Mouse (Mus musculus): ENCODE results near the gene Gja3.

Gja3 gene

DNA sequence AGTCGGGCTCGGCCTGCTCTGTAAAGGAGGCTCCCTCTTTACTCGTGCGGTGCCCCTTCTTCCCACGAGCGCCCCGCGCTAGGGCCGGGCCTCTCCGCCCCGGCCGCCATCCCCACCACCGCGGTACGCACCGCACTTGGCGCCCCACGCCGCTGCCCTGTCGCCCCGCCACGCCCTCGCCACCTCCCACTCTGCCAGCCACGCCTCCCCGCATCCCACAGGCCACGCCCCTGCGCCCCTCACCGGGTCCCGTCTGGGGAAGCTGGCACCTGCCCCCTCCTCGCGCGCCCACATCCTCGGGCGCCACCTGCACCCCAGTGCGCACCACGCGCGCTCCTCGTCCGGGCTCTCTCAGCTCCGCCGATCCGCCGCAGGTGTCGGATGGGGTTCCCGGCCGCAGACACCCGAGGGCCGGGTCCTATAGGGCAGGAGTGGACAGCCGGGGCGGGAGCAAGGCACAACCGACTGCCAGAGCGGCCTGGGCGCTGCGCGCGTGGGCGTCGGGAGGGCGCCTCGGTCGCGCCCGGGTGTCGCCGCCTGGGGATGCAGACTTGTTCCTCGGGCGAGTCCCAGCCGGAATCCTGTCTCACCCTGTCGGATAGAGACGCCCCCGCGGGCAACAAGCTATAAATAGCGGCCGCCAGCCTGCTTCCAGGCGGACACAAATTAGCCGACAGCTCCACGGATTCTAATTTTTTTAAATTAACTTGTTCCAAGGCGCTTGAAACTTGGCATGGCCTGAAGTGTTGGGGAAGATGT, at the start of gene Gja3:
Gene Gja3, minus strand, starts transcription at position 538 of the 759 bp plus-strand sequence.
- peak; percentile 60 for DNase-seq (ENCODE audit: low read depth, low spot score)

DNA sequence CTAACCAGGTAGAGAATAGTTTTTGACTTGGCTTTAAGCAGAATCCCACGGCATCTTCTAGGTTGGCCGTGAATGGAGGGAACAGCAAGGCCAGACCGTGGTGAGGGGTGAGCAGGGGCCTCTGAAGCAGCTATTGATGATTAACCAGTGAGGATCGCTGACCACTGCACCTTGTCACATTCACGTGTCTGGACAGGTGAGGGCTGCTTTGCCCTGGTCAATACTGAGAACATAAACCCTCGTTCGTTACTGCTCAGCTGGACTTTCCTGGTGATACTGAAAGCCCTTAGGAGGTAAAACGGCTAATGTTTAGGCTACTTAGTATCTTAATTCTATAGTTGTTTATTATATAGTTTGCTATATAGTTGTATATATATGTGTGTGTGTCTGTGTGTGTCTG, 49.2 kb upstream of the Gja3 start:
- no peak for DNase-seq (ENCODE audit: low read depth, low spot score)

- DNase-seq (ENCODE audit: low read depth, low spot score), result no peak
Observed at GRCm38 (mm10) chr14:57105721-57106120, 47.8 kb upstream of the Gja3 start.

- no peak for DNase-seq (ENCODE audit: low read depth, low spot score)
Observed at GRCm38 (mm10) chr14:57105111-57105510, 47.2 kb upstream of the Gja3 start.

DNA sequence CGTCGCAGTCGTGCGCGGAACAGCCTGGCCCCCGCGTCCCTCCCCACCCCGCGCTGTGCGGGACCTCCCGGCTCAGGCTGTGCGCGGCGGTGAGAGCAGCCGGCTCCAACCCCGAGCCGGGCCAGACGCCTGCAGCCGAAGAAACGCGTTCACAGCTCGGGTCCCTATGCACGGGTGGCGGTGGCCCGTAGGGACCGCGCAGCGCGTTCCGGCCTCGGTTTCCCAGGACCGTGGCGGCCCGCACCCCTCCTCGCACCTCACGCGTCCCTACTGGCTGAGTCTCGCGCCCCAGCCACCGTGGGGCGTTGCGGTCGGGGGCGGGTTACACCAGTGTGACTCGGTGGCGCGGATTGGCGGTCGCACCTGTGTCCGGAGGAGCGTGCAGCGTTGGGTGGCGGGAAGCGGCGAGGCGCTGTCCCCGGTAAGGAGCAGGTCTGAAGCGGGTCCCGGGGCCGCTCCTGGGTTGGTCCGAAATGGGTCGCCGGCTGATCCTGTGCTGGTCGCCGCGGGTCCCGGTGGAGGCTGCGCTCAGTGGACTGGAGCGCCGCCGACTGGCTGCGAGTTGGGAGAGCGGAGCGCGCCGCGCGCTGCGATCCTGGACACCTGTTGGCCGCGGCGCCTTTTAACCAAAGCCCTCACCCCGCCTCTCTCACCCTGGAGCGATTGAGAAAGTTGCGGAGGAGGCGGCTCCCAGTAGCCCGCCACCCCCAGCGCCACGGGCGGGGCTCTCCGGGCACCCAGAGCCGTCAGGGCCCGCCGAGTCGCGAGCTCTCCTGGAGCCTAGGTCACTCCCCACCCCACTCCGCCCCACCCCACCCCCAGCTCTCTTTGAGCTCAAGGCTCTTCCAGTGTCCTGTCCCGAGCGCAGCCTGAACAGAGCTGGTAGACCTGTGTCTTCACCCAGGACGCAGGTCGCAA, 46.5 kb upstream of the Gja3 start, which contains the start of gene Gjb2:
Gene Gjb2, minus strand, starts transcription at position 597 of the 918 bp plus-strand sequence.
- peak; percentile 60 for DNase-seq (ENCODE audit: low read depth, low spot score)

DNA sequence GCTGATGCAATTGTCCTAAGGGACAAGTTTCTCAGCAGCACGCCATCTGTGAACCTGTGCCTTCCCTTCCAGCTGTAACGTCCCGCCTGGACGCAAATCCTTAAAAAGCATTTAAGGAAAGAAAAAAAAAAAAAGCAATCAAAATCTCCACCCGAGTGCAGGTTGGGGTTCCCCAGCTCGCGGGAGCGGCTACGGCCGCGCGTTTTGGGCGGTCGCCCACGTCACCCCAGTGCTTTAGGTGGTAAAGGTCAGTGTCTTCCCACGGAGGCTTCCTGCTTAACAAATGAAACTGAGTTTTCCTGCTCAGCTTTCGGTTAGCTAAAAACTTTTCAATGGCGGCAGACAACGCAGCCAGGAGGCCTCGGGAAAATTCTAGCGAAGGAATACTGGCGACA, 45.8 kb upstream of the Gja3 start:
- peak; percentile 14 for DNase-seq (ENCODE audit: low read depth, low spot score)

DNA sequence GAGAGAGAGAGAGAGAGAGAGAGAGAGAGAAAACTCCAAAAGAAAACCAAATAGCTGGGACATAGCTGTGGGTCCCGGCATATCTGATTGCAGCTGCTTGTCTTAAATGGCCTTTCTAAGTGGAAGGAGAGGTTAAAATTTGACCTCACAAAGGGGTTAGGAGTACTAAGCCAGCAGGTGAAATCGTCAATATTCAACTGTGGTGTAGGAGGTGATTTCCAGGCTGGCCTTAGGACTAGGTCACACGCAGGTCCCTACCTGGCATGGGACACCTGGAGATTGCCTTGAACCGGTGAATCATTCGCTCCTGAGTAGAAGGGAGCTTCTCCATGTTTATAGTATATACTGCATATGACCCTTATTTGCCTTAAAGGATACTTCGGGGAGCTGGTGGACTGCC, 45.2 kb upstream of the Gja3 start:
- DNase-seq (ENCODE audit: low read depth, low spot score), result no peak

- no peak for DNase-seq (ENCODE audit: low read depth, low spot score)
Observed at GRCm38 (mm10) chr14:57101623-57102022, 43.7 kb upstream of the Gja3 start.

GRCm38 (mm10) chr14:57095855-57096254, 38.0 kb upstream of the Gja3 start:
- DNase-seq (ENCODE audit: low read depth, low spot score), result no peak

DNA sequence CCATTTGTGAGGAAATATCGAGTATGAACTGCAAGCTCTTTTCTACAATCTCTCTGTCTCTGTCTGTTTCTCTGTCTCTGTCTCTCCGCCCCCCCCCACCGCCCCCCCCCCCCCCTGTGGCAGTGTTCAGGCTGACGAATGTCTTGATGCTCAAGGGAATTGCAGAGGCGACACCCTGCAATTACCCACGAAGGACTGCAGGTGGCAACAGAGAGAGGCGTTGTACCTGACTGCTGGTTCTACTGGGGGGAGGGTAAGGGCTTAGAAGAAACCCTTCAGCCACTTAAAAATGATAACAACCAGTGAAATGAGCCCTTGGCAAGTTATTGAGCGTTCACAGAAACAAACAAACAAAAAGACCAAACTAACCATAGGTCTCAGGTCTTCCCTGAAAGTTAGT, 35.1 kb upstream of the Gja3 start:
- DNase-seq (ENCODE audit: low read depth, low spot score), result peak; percentile 83

DNA sequence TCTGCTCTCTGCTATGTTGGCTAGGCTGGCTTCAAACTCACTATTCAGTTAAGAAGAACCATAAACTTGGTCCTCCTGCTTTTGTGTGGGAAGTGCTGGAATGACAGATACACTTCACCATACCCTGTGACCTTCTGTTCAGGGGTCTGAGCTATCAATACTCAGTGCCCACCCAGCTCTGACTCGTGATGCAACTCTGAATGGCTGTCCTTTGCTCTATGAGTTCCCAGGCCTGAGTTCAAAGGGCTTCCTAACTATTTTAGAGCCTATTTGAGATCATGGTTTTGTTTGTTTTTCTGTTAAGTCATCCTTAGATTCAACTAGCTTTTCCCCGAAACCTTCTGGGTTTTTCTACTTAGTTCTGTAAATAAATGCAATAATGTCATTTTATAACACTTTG, 32.1 kb upstream of the Gja3 start:
- DNase-seq (ENCODE audit: low read depth, low spot score), result no peak

DNA sequence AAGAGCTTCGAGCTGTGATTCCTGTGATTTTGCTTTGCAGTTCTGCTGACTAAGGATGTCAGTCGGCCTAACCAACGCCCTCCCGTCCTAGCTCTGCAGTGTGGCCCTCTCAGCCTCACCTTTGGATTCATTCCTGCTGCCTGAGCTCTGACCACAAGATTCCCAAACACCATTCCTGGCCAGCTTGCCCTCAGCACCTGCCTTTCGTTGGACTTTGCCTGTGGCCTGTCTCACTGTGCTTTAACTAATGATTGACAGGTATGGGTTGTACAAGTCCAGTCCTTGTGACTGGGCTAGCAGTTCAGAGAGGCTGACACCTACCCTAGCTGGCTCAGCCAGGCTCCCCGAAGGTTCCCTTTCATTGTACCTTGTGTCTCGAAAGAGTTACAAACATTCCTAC, 31.2 kb upstream of the Gja3 start:
- DNase-seq (ENCODE audit: low read depth, low spot score), result no peak

- no peak for DNase-seq (ENCODE audit: low read depth, low spot score)
Observed at GRCm38 (mm10) chr14:57084180-57084668, 26.3 kb upstream of the Gja3 start.

DNA sequence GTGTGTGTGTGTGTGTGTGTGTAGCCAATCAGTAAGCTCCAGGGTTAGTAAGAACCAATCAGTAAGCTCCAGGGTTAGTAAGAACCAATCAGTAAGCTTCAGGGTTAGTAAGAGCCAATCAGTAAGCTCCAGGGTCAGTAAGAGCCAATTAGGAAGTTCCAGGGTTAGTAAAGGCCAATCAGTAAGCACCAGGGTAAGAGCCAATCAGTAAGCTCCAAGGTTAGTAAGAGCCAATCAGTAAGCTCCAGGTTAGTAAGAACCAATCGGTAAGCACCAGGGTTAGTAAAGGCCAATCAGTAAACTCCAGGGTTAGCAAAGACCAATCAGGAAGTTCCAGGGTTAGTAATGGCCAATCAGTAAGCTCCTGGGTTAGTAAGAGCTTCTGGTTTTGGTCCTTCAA, 25.0 kb upstream of the Gja3 start:
- DNase-seq (ENCODE audit: low read depth, low spot score), result no peak

DNA sequence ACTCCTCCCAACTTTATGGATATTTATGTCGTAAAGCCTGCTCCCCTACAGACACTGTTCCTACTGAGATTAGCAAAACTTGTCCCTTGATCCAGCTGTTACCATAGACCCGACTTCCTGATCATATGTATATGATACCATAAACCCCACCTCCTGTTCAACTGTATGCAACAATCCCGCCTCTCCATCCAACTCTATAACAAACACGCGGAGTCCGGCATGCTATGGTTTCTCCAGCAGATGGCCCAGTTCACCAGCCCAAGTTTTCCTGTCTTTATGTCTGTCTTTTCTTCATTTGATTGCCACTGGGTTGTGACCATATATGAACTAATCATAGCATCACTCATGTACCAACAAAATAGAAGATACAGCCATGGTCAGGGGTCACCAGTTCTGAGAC, 17.6 kb upstream of the Gja3 start:
- no peak for DNase-seq (ENCODE audit: low read depth, low spot score)

DNA sequence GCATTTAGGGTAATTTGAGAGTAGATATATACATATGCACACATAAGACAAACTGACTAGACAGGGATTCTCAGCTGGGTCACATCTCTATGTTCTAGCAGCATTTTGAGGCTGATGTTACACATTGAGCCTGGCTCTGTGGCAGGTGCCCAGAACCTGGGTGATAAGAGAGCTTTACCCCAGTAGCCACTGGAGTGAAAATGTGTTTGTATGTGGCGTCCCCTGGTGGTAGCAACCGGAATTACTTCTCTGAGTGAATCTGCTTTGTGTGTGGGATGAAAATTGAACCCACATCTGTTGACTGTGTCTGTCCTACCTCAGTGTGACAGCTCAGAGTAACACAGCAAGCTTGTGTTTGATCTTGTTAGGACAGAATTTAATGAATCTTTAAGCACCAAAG, 12.0 kb upstream of the Gja3 start:
- peak; percentile 53 for DNase-seq (ENCODE audit: low read depth, low spot score)

- no peak for DNase-seq (ENCODE audit: low read depth, low spot score)
Observed at GRCm38 (mm10) chr14:57066053-57066452, 8.2 kb upstream of the Gja3 start.

- peak; percentile 74 for DNase-seq (ENCODE audit: low read depth, low spot score)
Observed at GRCm38 (mm10) chr14:57060052-57060451, 2.2 kb upstream of the Gja3 start.

DNA sequence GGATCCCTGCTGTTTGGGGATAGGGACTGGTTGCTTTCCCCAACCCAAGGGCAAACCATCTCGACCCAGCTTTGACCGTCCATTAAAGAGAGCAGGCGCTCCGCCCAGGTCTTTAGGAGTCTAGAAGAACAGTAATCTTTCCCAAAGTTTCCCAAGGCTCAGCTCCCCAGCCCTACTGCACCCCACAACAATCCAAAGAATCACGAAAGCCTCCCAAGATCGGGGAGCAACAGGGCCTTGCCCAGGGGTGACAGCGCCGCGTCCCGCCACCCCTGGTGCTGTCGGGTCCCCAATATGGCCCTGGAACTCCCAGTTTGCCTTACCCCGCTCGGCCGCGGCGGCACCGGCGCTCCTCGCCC, 717 bp downstream of the Gja3 start:
- DNase-seq (ENCODE audit: low read depth, low spot score), result peak; percentile 21

DNA sequence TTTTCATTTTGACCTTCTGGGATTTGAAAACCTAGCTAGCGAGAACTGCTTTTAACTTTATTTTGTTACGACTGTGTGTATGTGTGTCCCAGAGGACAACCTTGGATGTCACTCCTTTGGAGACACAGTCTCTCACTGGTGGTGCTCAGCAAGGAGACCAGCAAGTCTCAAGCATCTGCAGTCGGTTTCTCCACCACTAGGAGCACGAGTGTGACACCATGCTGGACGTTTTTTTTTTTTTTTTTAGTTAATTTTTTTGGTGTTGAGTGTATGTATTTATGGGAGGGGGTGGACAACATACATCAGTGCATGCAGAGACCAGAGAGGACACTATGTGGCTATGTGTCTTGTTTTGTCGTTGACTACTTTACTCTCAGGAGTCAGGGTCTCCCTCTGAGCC, 5.2 kb downstream of the Gja3 start:
- no peak for DNase-seq (ENCODE audit: low read depth, low spot score)

GRCm38 (mm10) chr14:57043863-57044262, 14.0 kb downstream of the Gja3 start:
- no peak for DNase-seq (ENCODE audit: low read depth, low spot score)

DNA sequence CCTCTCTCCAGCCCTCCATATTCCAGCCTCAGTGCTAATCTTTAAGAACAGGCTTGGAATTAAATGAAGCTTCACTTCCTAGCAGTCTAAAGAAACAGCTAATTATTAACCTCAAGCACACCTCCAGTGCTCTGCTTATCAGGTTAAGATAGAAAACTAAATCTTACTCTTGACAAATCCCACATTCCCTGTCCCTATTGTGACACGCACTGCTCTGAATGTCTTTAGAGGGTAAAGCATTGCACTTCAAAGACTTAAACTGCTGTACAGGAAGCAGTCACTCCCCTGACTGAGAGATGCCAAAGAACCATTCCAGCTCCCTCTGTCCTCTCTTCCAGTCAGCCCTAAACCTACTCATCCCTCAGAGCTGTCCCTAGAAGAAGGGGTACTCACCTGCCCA, 16.5 kb downstream of the Gja3 start:
- DNase-seq (ENCODE audit: low read depth, low spot score), result no peak

All from ES-CJ7 (cell line).